Mouse (Mus musculus) testis, postnatal 10 days (tissue): ENCODE measurements around the gene Carhsp1.

Experiments
- DNase-seq: peaks from one replicate; pipeline ENCODE4 v3.0.0; 2021; ENCODE audit warnings: low spot score

The Carhsp1 gene

GRCm38 (mm10) chr16:8671551-8672349, at the start of gene Carhsp1:
Gene Carhsp1 (minus strand): TSS chr16:8672155.
- DNase-seq, result peak; percentile 98

- DNase-seq, result no peak
Measured at GRCm38 (mm10) chr16:8720447-8720846, 48.5 kb upstream of the Carhsp1 start.

- no peak for DNase-seq
Measured at GRCm38 (mm10) chr16:8717744-8718143, 45.8 kb upstream of the Carhsp1 start.

GRCm38 (mm10) chr16:8716300-8716699, 44.3 kb upstream of the Carhsp1 start:
- no peak for DNase-seq

GRCm38 (mm10) chr16:8715513-8716080, 43.6 kb upstream of the Carhsp1 start:
- no peak for DNase-seq

GRCm38 (mm10) chr16:8714851-8715250, 42.9 kb upstream of the Carhsp1 start:
- DNase-seq, result no peak

- DNase-seq, result no peak
Measured at GRCm38 (mm10) chr16:8711998-8712397, 40.0 kb upstream of the Carhsp1 start.

- DNase-seq, result peak; percentile 65
Measured at GRCm38 (mm10) chr16:8700586-8700985, 28.6 kb upstream of the Carhsp1 start.

GRCm38 (mm10) chr16:8699556-8699955, 27.6 kb upstream of the Carhsp1 start:
- peak; percentile 64 for DNase-seq

- DNase-seq, result no peak
Measured at GRCm38 (mm10) chr16:8691206-8691605, 19.3 kb upstream of the Carhsp1 start.

- no peak for DNase-seq
Measured at GRCm38 (mm10) chr16:8689979-8690656, 18.2 kb upstream of the Carhsp1 start.

GRCm38 (mm10) chr16:8687559-8688112, 15.7 kb upstream of the Carhsp1 start:
- no peak for DNase-seq

- peak; percentile 54 for DNase-seq
Measured at GRCm38 (mm10) chr16:8686871-8687535, 15.0 kb upstream of the Carhsp1 start.

- DNase-seq, result peak; percentile 85
Measured at GRCm38 (mm10) chr16:8686121-8686870, 14.3 kb upstream of the Carhsp1 start.

GRCm38 (mm10) chr16:8685087-8685486, 13.1 kb upstream of the Carhsp1 start:
- no peak for DNase-seq

GRCm38 (mm10) chr16:8680470-8680869, 8.5 kb upstream of the Carhsp1 start, which contains the start of gene Gm5767:
Gene Gm5767 (plus strand): TSS chr16:8680770.
- DNase-seq, result no peak

- no peak for DNase-seq
Measured at GRCm38 (mm10) chr16:8679780-8680179, 7.8 kb upstream of the Carhsp1 start.

- DNase-seq, result no peak
Measured at GRCm38 (mm10) chr16:8678676-8679075, 6.7 kb upstream of the Carhsp1 start.

GRCm38 (mm10) chr16:8678035-8678434, 6.1 kb upstream of the Carhsp1 start:
- peak; percentile 59 for DNase-seq

GRCm38 (mm10) chr16:8676800-8677199, 4.8 kb upstream of the Carhsp1 start:
- peak; percentile 74 for DNase-seq

- DNase-seq, result no peak
Measured at GRCm38 (mm10) chr16:8676228-8676627, 4.3 kb upstream of the Carhsp1 start.
